Mouse (Mus musculus) ES-Bruce4 (cell line): Measurements from ENCODE around the gene Tmem131l.

Experiments used
- CTCF ChIP-seq: IDR thresholded peaks from one replicate; pipeline ENCODE4 v1.8.1; 2011; ENCODE audit warnings: low read depth, low read length
- POLR2A ChIP-seq: IDR thresholded peaks from one replicate; pipeline ENCODE4 v1.8.1; 2011; ENCODE audit warnings: low read length; ENCODE audit not compliant: insufficient read depth

DNA sequence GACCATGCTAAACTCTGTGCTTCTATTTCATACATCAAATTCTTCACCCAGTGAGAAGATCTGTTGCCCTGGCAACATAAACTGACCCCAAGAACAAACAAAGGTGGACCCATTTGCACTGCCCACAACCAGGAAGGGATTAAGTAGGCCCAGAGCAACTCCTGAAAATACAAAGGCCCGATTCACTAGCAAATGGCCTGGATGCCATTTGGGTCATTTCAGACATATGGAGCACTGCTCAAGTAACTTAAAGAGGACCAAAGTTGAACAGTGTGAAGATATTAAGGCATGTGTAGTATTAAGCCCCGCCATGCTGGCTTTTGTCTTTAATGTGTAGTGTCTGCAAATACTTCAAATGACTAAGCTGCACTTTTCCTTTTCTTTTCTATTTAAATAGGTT is 46.9 kb upstream of the Tmem131l start:
- TF ChIP-seq CTCF (no peak), POLR2A (no peak)
